Mouse (Mus musculus) intestine, embryonic 16.5 days (tissue): Measurements from ENCODE around the gene Pawr. TPM values are rescaled to one million over a fixed set of nuclear protein-coding genes. Genes with fewer than 3 reads are reported as not detected.
"Not testable (repeated sequence)": the region's sequence is repeated elsewhere in the genome, so short reads cannot be mapped to it uniquely, and the experiment has no call there.

Experiments used
- ATAC-seq: fragments of 200-750 bp; cut with Nextera tagmentation; 2 replicates; pipeline ENCODE4 v1.8.0; 2017; ENCODE audit warnings: moderate TSS enrichment, moderate library complexity
- H3K27ac ChIP-seq: fragments of 300-500 bp; sonication (generic); 2 replicates; pipeline ENCODE4 v1.5.1; 2014; ENCODE audit warnings: mild to moderate bottlenecking, low read length
- H3K27me3 ChIP-seq: fragments of 300-500 bp; sonication (generic); replicated peaks from 2 replicates; pipeline ENCODE4 v1.6.1; 2014; ENCODE audit warnings: low read length, control low read depth, mixed read lengths; ENCODE audit not compliant: control insufficient read depth, insufficient read depth
- H3K36me3 ChIP-seq: fragments of 300-500 bp; sonication (generic); 2 replicates; pipeline ENCODE4 v1.6.1; 2014; ENCODE audit warnings: low read length, control low read depth; ENCODE audit not compliant: control insufficient read depth, insufficient read depth
- H3K4me1 ChIP-seq: fragments of 300-500 bp; sonication (generic); 2 replicates; pipeline ENCODE4 v1.6.1; 2014; ENCODE audit warnings: low read length, control low read depth, mixed read lengths; ENCODE audit not compliant: control insufficient read depth, insufficient read depth
- H3K4me2 ChIP-seq: fragments of 300-500 bp; sonication (generic); 2 replicates; pipeline ENCODE4 v1.6.1; 2014; ENCODE audit warnings: low read depth, low read length, control low read depth
- H3K4me3 ChIP-seq: fragments of 300-500 bp; sonication (generic); 2 replicates; pipeline ENCODE4 v1.5.1; 2014; ENCODE audit warnings: mild to moderate bottlenecking, low read length
- H3K9ac ChIP-seq: fragments of 300-500 bp; sonication (generic); 2 replicates; pipeline ENCODE4 v1.6.1; 2014; ENCODE audit warnings: low read depth, low read length
- H3K9me3 ChIP-seq: fragments of 300-500 bp; sonication (generic); 2 replicates; pipeline ENCODE4 v1.6.1; 2016; ENCODE audit warnings: low read length, control low read depth; ENCODE audit not compliant: control insufficient read depth
- WGBS: fragments of 180-500 bp; shearing (Covaris S2); extraction: QIAGEN DNeasy Blood & Tissue Kit; methylation state at CpG from one replicate; pipeline ENCODE4 v1.1.7; 2014; 5-methylcytosine and 5-hydroxymethylcytosine counted together
- polyA plus RNA-seq: library from polyadenylated mRNA; unstranded; fragments of >200 nt; fragmentation: Nextera tagmentation; extraction: Ambion mirVana; gene quantifications from 2 replicates; pipeline ENCODE4 v1.2.1, GENCODE M21; 2015

Pawr gene
- polyA plus RNA-seq, 1 experiment from 2014 or later, result 4.5 TPM

DNA sequence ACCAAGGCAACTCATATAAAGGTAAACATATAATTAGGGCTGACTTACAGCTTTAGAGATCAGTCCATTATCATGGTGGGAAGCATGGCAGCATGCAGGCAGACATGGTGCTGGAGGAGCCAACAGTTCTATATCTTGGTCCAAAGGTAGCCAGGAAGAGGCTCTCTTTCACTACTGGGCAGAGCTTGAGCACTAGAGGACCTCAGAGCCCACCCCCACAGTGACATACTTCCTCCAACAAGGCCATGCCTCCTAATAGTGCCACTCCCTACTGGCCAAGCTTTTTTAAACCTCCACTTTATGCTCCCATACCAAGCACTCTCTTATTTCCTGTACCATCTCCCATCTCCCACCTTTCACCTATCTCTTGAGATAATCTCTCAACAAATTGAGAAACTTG is 11.8 kb downstream of the Pawr start:
- Histone ChIP-seq H3K4me3 (no peak overlapping the region), H3K27me3 (no peaks in the 10 kb centered on the region), H3K4me2 (no peak overlapping the region), H3K36me3 (no peaks in the 10 kb centered on the region), H3K9me3 (no peaks in the 10 kb centered on the region; the same call in 1 of the 2 replicates), H3K9ac (no peak overlapping the region), H3K4me1 (0 out of 2 replicates have a peak, but pooled peaks cover 3% of the 10 kb centered on the region), H3K27ac (no peak overlapping the region)
- no peak for ATAC-seq

DNA sequence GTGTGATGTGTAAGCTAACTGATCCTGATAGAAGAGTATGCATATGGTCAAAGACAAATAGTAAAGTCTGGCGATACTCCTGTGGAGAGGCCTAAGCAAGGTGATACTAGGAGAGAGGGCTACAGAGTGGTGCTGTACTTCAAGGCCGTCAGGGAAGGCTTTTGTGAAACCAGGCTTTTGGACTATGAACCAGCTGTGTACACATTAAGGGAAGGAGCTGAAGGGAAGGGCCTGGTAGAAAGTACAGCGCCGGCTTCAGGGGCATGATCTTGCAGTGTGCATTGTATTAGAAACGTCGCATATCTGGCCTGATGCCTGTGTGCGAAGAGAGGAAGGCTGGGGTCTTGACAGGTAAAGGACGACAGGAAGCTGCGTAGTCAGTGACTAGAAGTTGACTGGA is 13.2 kb downstream of the Pawr start:
- WGBS, result 68% methylated on average over 9 of the region's 9 CpGs
- H3K27ac ChIP-seq, result peak overlapping the region; percentile 69

DNA sequence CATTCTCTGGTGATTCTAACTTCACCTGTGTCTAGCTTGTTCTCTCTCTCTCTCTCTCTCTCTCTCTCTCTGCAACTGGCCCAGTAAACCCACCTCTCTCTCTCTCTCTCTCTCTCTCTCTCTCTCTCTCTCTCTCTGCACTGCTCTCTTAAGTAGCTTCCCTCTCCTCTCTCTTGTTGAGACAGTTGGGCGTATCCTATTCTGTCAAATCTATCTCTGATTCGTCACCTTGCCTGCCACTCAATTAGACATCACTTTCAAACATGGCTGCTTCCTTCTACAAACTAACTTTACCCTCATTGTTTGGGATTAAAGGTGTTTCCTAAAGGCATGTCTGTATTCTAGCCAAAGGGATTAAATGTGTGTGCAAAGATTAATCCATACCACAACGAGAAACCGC is 14.4 kb downstream of the Pawr start:
- H3K36me3 ChIP-seq, H3K4me2 ChIP-seq, ATAC-seq, H3K9ac ChIP-seq, H3K27ac ChIP-seq, H3K4me1 ChIP-seq, H3K27me3 ChIP-seq, H3K9me3 ChIP-seq, H3K4me3 ChIP-seq: not testable (repeated sequence)
- WGBS, result 97% methylated on average over 4 of the region's 4 CpGs

More for the DNA sequence above, 13.2 kb downstream of the Pawr start:
- peak; percentile 93 for ATAC-seq
- Histone ChIP-seq H3K4me1 (0 out of 2 replicates have a peak, but pooled peaks cover 3% of the 10 kb centered on the region), H3K27me3 (no peaks in the 10 kb centered on the region), H3K36me3 (no peaks in the 10 kb centered on the region), H3K4me3 (no peak overlapping the region), H3K9me3 (no peaks in the 10 kb centered on the region; the same call in 1 of the 2 replicates), H3K9ac (no peak overlapping the region), H3K4me2 (no peak overlapping the region)

DNA sequence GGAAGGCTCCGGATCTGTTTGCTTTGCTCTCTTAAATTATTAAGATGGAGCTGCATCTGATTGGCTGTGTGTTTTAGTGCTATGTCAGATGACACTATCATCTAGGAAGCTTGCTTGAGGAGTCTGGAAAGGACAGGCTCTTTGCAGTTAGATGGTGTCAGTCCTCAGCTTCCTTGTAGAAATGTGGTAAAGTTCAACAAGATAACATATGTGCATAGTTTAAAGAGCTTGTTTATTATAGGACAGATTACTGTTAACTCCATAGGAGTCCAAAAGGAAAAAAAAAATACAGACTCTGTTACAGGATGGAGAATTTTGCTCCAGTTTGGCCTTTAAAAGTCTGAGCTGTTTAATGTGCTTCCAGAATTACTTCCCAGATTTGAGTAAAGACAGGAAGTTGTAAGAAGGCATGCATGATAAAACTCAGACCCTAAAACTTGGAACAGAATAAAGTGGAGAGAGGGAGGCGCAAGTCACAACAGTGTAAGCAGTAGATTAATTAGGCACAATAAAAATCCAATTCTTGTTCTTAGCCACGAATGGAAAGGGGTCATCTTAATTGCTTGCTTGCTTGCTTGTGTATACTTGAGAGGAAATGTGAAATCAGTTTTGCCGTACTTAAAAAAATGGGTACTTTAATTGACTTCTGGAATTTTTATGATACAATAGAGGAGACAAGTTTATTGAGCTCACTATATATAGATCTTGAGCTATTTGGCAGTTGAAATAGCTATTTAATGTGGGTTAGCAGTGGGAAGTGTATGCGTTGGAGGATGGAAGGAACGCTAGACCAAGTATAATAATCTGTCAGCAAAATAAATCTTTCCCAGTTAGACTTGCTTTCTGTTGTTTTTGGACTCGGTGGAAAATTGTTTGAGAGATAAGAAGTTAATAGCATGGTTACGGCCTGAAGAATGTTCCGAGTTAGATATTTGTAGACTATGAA is 18.5 kb downstream of the Pawr start:
- no peaks in the 10 kb centered on the region; the same call in 1 of the 2 replicates for H3K9me3 ChIP-seq
- no peaks in the 10 kb centered on the region for H3K36me3 ChIP-seq
- H3K4me3 ChIP-seq, result no peak overlapping the region
- ATAC-seq, result peak; percentile 80
- no peak overlapping the region for H3K9ac ChIP-seq
- H3K4me1 ChIP-seq, result peaks cover 10% of the 10 kb centered on the region; the same call in 1 of the 2 replicates
- H3K4me2 ChIP-seq, result no peak overlapping the region
- H3K27ac ChIP-seq, result no peak overlapping the region
- H3K27me3 ChIP-seq, result no peaks in the 10 kb centered on the region
- 31% methylated on average over 9 of the region's 9 CpGs for WGBS

GRCm38 (mm10) chr10:108352944-108353343 is 21.0 kb downstream of the Pawr start:
- 0 out of 2 replicates have a peak, but pooled peaks cover 2% of the 10 kb centered on the region for H3K36me3 ChIP-seq
- H3K27me3 ChIP-seq, result no peaks in the 10 kb centered on the region
- no peak overlapping the region for H3K9ac ChIP-seq
- no peaks in the 10 kb centered on the region for H3K9me3 ChIP-seq
- peak; percentile 22; the same call in 1 of the 2 replicates for ATAC-seq
- H3K4me3 ChIP-seq, result no peak overlapping the region
- no peak overlapping the region for H3K4me2 ChIP-seq
- WGBS, result 86% methylated on average over 10 of the region's 10 CpGs
- peaks cover 10% of the 10 kb centered on the region; the same call in 1 of the 2 replicates for H3K4me1 ChIP-seq
- H3K27ac ChIP-seq, result no peak overlapping the region

DNA sequence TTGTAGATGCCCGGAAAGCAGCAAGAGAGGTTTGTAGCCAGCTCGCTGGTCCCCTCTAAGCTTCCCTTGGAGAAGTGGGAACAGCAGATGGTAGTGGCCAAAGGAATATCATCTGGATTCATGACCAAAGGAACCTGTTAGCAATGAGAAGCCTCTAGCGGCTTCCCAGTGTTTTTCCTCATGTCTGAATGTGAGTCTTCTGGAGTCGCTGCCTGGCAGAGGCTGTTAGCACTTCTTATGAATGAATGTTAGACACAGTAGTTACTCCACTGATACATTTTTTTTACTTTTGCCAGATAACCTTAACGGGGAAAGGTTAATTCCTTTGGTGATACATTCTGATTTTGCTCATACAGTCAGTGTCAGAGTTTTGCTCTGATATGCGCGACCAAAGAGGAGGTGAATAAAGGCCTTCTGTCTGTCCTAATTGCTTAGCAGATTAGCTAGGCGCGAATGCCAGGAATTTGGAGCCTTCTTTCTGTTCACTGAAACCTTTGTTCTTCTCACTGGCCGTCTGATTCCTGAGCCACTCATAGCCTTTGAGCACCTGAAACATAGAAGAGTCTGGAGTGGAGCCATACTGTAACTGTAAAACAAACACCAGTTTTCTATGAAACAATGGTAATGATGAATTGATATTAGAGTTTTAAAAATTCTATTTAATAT is 22.9 kb downstream of the Pawr start:
- Histone ChIP-seq H3K4me3 (no peak overlapping the region), H3K36me3 (0 out of 2 replicates have a peak, but pooled peaks cover 2% of the 10 kb centered on the region), H3K27me3 (no peaks in the 10 kb centered on the region), H3K9ac (no peak overlapping the region), H3K9me3 (no peaks in the 10 kb centered on the region), H3K4me1 (peaks cover 15% of the 10 kb centered on the region; the same call in 1 of the 2 replicates), H3K27ac (no peak overlapping the region), H3K4me2 (no peak overlapping the region)
- ATAC-seq, result no peak
- 57% methylated on average over 10 of the region's 10 CpGs for WGBS

DNA sequence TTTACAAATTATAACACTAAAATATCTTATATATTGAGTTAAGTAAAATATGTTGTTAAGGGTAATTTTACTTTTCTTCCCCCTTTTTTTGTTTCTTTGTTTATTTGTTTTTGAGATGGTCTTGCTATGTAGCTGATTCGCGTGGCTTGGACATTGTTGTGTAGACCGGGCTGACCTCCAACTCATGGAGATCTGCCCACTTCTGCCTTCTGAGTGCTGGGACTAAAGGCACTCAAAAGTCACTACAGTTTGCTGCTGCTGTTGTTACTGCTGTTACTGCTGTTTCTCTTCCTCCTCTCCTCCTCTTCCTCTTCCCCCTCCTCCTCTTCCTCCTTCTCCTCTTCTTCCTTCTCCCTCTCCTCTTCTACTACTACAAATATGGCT is 23.5 kb downstream of the Pawr start:
- ATAC-seq, result no peak
- 92% methylated on average over 3 of the region's 3 CpGs for WGBS
- Histone ChIP-seq H3K9me3 (no peaks in the 10 kb centered on the region), H3K27me3 (no peaks in the 10 kb centered on the region), H3K27ac (no peak overlapping the region), H3K4me1 (peaks cover 14% of the 10 kb centered on the region; the same call in 1 of the 2 replicates), H3K36me3 (0 out of 2 replicates have a peak, but pooled peaks cover 2% of the 10 kb centered on the region), H3K4me3 (no peak overlapping the region), H3K4me2 (no peak overlapping the region), H3K9ac (no peak overlapping the region)

- Histone ChIP-seq H3K36me3 (0 out of 2 replicates have a peak, but pooled peaks cover 2% of the 10 kb centered on the region), H3K9ac (no peak overlapping the region), H3K4me2 (no peak overlapping the region), H3K9me3 (no peaks in the 10 kb centered on the region), H3K4me1 (peaks cover 11% of the 10 kb centered on the region), H3K4me3 (no peak overlapping the region), H3K27me3 (no peaks in the 10 kb centered on the region), H3K27ac (no peak overlapping the region)
- ATAC-seq, result no peak
- WGBS, result 94% methylated on average over 12 of the region's 12 CpGs
Measured at GRCm38 (mm10) chr10:108356601-108357187, 24.8 kb downstream of the Pawr start.

GRCm38 (mm10) chr10:108359974-108360373 is 28.1 kb downstream of the Pawr start:
- Histone ChIP-seq H3K9me3 (no peaks in the 10 kb centered on the region), H3K9ac (no peak overlapping the region), H3K4me3 (no peak overlapping the region), H3K4me2 (no peak overlapping the region), H3K4me1 (peaks cover 20% of the 10 kb centered on the region), H3K27me3 (no peaks in the 10 kb centered on the region), H3K36me3 (0 out of 2 replicates have a peak, but pooled peaks cover 2% of the 10 kb centered on the region), H3K27ac (peak overlapping the region; percentile 29; the same call in 1 of the 2 replicates)
- ATAC-seq, result peak; percentile 54
- 71% methylated on average over 16 of the region's 16 CpGs for WGBS
